Mouse (Mus musculus): Measurements from ENCODE around the gene Rack1.
"Not testable (repeated sequence)": the region's sequence is repeated elsewhere in the genome, so short reads cannot be mapped to it uniquely, and the experiment has no call there.

Rack1 gene

DNA sequence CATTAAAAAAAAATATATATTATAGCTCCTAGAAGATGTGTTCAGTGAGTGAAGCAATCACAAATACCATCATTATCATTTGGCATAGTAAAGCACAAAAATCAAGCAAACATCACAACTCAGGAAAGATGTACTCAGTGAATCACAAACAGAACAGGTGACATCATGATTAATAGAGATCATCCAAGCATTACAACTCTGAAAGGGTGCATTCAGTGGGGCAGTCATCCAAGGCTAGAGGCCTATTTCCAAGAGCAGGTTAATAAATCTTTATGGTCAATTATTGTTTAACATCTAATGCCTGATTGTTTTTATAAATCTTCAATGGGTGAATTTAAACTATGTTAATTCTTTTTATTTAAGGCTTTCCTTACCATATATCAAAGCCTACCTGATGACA is 40.7 kb downstream of the Rack1 start:
- DNase-seq (ENCODE audit: low read depth, low spot score) = no peak

DNA sequence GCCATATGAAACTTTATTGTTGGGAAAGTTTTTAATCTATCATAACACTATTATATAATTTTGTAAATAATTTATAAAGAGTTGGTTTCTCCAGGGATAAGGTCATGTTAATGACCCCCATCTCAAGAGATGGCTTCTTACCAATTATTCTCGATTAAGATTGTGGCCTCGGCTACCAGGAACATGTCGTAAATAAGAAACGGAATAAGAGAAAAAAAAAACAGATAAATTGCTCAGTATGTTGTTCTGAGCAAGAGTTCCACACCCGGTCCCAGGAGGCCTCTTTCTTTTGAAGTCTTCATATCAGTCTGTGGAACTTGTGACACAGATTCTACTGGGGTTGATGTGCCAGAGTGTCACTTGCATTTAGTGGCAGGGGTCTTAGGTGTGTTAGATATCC is 41.1 kb downstream of the Rack1 start:
- no peak for DNase-seq (ENCODE audit: low read depth, low spot score)

DNA sequence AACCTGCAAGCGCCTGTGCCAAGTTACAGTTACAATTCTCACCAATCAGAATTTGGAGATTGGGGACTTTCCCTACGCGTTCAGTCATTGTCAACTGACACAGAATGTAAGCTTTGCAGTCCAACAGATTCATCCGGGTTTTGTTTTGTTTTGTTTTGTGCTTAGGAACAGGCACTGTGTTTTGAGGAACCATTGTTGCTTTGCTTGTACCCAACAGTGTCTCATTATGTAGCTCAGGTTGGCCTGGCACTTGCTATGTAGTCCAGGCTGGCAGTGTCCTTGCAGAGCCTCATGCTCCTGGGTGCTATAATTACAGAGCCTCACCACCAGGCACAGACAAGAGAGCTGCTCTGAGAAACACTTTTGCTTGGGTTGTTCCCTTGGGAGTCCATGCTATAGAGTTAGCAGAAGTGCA is 42.3 kb downstream of the Rack1 start:
- DNase-seq (ENCODE audit: low read depth, low spot score) = no peak

DNA sequence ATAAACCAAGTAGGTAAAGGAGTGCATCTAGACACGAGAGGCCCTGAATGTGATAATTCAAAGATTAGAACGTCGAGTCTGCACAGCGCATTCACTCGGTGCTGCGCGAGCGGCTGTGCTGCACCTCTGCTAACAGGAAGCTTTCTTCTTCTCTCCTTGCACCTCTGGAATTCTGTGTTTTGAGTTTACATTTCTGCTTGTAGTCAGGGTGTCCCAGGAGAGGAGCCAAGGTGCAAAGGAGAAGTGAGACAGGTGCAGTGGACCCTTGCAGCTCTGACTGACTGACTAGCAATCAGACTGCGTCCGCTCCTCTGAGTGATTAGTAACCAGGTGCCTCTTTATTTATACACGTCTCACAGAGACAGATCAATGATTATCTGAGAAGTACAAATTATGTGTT is 43.1 kb downstream of the Rack1 start:
- DNase-seq (ENCODE audit: low read depth, low spot score) = no peak

DNA sequence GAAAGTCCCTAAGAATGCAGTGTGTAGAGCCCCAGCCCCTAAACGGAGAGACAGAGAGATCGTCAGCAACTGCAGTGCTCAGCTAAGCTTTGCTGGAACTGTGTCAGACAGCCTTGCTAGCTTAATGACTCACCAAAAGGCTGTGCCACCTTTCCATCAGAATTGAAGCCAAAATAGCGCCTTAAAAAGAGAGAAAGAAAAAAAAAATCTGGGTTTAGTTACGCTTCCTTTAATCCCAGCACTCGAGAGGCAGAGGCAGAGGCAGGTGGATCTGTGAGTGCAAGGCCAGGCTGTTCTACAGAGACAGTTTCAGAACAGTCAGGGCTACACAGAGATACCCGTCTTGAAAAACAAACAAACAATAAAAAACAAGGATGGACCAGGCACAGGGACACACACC is 44.2 kb downstream of the Rack1 start:
- DNase-seq (ENCODE audit: low read depth, low spot score) = no peak

DNA sequence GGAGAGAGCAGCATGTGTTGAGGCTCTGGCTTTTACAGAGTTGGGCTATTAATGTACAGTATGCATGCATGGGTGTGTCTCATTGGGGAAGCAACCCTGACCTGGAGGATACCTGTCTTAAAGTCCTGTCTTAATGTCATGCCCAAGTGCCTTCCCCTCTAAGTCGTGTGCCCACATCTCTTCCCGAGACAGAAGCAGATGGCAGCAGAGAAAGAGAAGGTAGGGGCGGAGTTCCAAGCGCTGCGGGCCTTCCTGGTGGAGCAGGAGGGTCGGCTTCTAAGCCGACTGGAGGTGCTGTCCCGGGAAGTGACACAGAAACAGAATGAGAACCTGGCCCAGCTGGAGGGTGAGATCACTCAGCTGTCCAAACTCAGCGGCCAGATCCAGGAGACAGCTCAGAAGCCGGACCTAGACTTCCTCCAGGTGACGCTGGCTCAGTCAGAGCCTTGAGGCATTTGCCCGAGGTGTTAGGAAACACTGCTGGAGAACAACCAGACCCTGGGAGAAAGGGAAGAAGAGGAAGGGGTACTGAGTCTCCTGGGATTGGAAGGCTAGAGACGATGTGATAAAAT is 45.2 kb downstream of the Rack1 start:
- DNase-seq (ENCODE audit: low read depth, low spot score) = no peak

DNA sequence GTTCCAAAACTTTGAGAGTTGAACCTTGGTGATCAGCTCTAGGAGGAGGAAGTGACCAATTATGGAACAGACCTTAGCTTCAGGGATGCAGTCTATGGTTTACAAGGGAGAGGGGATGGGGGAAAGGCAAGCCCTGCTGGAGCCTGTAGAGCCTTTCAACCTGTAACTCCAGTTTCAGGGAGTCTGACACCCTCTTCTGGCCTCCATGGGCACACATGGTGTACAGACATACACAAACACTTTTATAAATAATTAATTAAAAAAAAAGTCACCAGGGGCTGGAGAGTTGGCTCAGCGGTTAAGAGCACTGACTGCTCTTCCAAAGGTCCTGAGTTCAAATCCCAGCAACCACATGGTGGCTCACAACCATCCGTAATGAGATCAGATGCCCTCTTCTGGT is 46.2 kb downstream of the Rack1 start:
- not testable (repeated sequence) for DNase-seq (ENCODE audit: low read depth, low spot score)

DNA sequence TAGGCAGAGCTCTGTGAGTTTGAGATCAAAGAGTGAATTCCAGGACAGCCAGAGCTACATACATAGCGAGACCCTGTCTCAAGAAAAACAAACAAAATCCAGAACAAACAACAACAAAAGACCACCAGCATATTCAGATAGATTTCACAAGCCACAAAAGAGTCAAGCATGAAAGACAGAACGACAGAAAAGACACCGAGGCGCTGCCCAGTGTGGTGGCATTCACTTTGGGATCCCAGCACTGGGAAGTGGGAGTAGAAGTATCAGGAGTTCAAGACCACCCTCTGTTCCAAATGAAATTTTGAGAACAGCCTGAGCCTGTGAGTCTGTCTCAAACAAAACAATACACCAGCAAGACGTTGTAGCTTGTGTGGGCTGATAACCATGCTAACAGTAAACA is 46.7 kb downstream of the Rack1 start:
- no peak for DNase-seq (ENCODE audit: low read depth, low spot score)

DNA sequence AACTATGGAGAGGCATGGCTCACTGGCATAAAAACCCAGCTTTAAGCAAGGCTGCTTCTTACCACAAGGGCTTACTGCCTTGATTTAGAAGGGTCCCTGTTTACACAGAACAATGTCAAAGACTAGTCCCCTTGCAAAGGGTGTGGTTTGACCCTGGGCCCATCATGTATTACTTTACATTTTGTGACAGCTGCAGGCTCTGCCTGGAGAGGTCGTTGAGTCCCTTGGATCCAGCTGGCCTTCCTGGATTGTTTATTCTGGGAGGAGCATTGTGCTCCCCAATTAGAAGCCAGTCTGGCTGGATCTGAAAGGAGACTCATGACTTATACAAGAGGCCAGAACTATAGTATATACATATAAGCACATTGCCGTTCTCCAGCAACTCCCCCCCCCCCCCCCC is 50.1 kb downstream of the Rack1 start:
- no peak for DNase-seq (ENCODE audit: low read depth, low spot score)

DNA sequence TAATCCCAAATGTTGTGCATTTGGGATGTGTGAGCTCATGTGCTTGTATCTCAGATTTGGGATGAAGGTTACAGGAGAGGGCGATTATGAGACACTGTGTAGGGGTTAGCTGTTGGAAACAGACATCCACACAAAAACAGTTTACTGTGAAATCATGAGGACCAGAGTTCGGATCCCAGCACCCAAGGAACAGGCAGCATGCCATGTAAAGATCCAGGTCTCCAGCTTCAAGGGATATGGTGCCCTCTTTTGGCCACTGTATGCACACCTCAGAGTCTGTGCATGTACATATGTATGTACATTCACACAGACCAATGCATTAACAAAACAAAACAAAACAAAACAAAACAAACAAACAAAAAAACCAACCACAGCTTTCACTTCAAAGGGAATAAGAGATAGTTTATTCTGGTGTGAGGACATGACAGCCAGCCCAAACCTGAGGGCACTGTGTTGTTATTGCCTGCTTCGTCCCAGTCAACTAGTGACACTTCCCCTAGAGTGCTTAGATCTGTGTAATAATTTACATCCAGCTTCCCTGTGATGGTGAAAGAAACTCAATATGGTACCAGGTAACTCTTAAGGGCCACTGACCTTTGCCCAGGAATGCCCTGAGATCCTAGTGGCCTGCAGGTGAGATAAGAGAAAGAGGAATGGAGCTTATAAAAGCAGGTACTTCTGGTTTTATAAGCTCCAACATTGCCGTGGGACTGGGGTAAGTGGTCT is 51.3 kb downstream of the Rack1 start:
- DNase-seq (ENCODE audit: low read depth, low spot score) = no peak

DNA sequence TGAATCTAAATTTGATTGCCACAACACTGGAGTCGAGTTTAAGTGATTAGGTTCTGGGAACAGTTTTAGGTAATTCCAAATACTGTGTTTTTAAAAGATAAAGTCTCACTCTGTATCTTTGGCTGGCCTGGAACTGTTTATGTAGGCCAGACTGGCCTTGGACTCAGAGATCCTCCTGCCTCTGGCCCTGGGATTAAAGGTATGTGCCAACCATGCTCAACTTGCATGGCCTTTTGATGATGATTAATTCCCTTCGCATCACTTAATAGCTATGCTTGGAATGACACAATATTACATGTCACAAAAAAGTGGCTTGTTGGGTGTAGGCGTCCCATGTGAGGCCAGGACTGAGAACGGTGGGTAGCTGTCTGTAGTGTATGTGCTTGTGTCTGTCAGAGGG is 52.1 kb downstream of the Rack1 start:
- DNase-seq (ENCODE audit: low read depth, low spot score) = no peak

DNA sequence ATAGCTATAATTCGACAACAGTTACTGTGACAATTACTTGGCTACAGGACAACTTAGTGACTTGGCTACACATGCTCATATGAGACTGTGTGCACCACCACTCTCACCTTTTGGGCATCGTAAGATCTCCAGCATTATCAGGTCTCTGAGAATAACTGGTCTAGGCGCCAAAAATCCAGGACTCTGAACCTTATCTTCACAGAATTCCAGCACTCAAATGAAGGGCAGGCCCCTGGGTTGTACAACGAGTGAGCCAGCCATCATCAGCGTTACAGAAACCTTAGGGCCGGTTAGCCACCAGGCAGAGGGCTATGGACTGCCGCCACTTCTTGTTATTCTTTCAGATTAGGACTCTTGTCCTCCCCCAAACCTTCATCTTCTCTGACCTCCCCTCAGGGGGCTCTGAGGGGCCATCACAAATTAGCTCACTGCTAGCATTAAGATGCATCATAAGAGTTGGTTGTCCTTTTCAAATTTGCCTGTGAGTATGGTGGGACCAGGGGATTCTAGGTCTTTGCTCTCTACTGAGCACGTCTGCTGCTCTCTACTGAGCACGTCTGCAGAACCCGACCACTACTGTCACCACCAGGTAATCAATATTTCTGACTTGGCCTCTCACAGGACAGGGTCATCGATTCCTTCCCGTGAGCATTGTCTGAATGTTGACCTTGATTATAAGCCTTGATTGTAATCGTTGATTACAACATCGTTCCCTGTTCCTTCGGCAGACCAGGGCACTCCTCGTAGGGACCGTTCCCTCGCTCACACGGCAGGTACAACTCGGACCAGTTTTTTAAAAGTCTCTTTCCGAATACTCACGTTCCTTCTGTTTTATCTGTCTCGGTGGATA is 52.7 kb downstream of the Rack1 start:
- DNase-seq (ENCODE audit: low read depth, low spot score) = no peak

DNA sequence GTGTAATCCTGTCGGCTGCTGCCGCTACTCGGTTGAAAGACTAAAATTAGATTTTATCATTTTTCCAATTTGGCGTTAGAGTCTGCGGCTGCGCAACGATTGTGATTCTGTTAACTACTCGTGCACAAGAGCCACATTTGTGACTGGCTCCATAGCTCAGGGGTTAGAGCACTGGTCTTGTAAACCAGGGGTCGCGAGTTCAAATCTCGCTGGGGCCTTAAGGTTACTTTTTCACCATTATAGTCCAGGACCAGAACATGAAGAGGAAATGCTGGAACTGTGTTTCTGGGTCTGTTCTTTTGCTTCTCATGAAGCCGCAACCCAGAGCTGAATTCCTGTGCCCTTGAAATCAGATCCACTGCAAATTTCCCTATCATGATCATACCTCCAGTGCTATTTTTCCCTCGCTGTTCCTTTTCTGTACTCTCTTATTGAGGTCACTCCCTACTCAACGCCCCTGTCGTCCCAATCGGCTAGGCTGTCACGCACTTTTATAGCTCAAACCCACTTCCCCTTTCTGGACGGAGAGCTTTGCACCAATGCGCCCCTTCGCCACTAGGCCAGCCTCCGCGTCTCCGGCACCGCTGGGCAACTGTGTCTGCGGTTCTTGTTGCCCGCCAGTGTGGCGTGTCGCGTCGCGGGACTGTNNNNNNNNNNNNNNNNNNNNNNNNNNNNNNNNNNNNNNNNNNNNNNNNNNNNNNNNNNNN is 53.5 kb downstream of the Rack1 start:
- peak; percentile 86 for DNase-seq (ENCODE audit: low read depth, low spot score)
